Mouse (Mus musculus): ENCODE results near the gene Lsm14a.

- no peak for TF ChIP-seq POLR2A (IDR thresholded peaks at IDR 0.05; ENCODE audit: control insufficient read depth, extremely low read depth, insufficient read depth, low read length, poor library complexity)
- TF ChIP-seq CTCF (IDR thresholded peaks at IDR 0.05; ENCODE audit: borderline replicate concordance, control insufficient read depth, extremely low read depth, insufficient read depth, low read length, poor library complexity) = no peak
These were observed 91.2 kb downstream of the Lsm14a start for GRCm38 (mm10) chr7:34301952-34302351.
